Mouse (Mus musculus): ENCODE data around the gene Capzb. TPM values are rescaled to one million over a fixed set of nuclear protein-coding genes. Genes with fewer than 3 reads are reported as not detected.

Gene Capzb
- polyA plus RNA-seq, 1 experiment from 2014 or later, result 364 TPM

GRCm38 (mm10) chr4:139267335-139267734, 74.6 kb downstream of the Capzb start:
- H3K4me2 ChIP-seq, result no peak overlapping the region
- H3K36me3 ChIP-seq, result peaks cover 39% of the 10 kb centered on the region
- no peak overlapping the region for H3K9ac ChIP-seq
- no peak overlapping the region for H3K4me3 ChIP-seq
- H3K4me1 ChIP-seq (replicated peaks), result peaks cover 27% of the 10 kb centered on the region
- ATAC-seq (ENCODE audit: low read depth), result no peak
- no peaks in the 10 kb centered on the region for H3K9me3 ChIP-seq
- H3K27ac ChIP-seq (replicated peaks), result no peak overlapping the region
- no peaks in the 10 kb centered on the region for H3K27me3 ChIP-seq
- whole genome bisulfite sequencing, result 88% methylated on average over 3 of the region's 3 CpGs

DNA sequence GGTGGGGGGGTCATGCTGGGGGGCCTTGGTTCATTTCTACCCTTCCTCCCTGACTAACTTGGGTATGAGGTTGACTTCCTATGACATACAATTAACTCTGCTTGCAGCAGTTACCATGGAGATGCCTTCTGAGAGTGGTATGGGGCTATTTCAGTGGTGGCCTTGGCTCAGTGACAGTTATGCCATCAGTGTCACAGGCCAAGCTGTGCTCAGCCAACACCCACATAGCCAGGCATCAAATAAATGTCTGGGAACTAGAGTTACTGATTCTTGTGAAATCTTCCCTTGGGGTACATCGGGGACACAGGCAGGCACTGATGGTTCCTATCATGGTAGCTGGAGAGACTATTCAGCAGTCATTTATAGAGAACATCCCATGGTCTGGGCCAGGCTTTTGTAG, 75.5 kb downstream of the Capzb start:
- peaks cover 30% of the 10 kb centered on the region for H3K36me3 ChIP-seq
- WGBS, result 82% methylated on average over 1 of the region's 1 CpGs
- no peak overlapping the region for H3K4me3 ChIP-seq
- ATAC-seq (ENCODE audit: low read depth), result no peak
- no peaks in the 10 kb centered on the region for H3K27me3 ChIP-seq
- H3K4me1 ChIP-seq (replicated peaks), result peaks cover 27% of the 10 kb centered on the region
- no peaks in the 10 kb centered on the region for H3K9me3 ChIP-seq
- no peak overlapping the region for H3K9ac ChIP-seq
- H3K4me2 ChIP-seq, result no peak overlapping the region
- H3K27ac ChIP-seq (replicated peaks), result no peak overlapping the region

- H3K4me3 ChIP-seq, result no peak overlapping the region
- H3K4me1 ChIP-seq (replicated peaks), result peaks cover 27% of the 10 kb centered on the region
- WGBS, result 84% methylated on average over 3 of the region's 3 CpGs
- H3K27ac ChIP-seq (replicated peaks), result no peak overlapping the region
- H3K27me3 ChIP-seq, result no peaks in the 10 kb centered on the region
- peaks cover 23% of the 10 kb centered on the region; the same call in 1 of the 2 replicates for H3K36me3 ChIP-seq
- no peak overlapping the region for H3K4me2 ChIP-seq
- ATAC-seq (ENCODE audit: low read depth), result no peak
- H3K9ac ChIP-seq, result no peak overlapping the region
- H3K9me3 ChIP-seq, result no peaks in the 10 kb centered on the region
Measured at GRCm38 (mm10) chr4:139270168-139270567, 77.5 kb downstream of the Capzb start.

- peaks cover 16% of the 10 kb centered on the region; the same call in 1 of the 2 replicates for H3K36me3 ChIP-seq
- H3K27me3 ChIP-seq, result no peaks in the 10 kb centered on the region
- no peaks in the 10 kb centered on the region for H3K9me3 ChIP-seq
- H3K4me3 ChIP-seq, result no peak overlapping the region
- no peak overlapping the region for H3K9ac ChIP-seq
- peaks cover 16% of the 10 kb centered on the region for H3K4me1 ChIP-seq (replicated peaks)
- 79% methylated on average over 9 of the region's 9 CpGs for WGBS
- ATAC-seq (ENCODE audit: low read depth), result no peak
- H3K4me2 ChIP-seq, result no peak overlapping the region
- no peak overlapping the region for H3K27ac ChIP-seq (replicated peaks)
Measured at GRCm38 (mm10) chr4:139271562-139271961, 78.9 kb downstream of the Capzb start.

- no peaks in the 10 kb centered on the region for H3K27me3 ChIP-seq
- H3K27ac ChIP-seq (replicated peaks), result no peak overlapping the region
- no peak overlapping the region for H3K9ac ChIP-seq
- no peak overlapping the region for H3K4me2 ChIP-seq
- H3K36me3 ChIP-seq, result peaks cover 15% of the 10 kb centered on the region; the same call in 1 of the 2 replicates
- H3K9me3 ChIP-seq, result no peaks in the 10 kb centered on the region
- H3K4me3 ChIP-seq, result no peak overlapping the region
- 91% methylated on average over 10 of the region's 10 CpGs for WGBS
- ATAC-seq (ENCODE audit: low read depth), result no peak
- H3K4me1 ChIP-seq (replicated peaks), result peaks cover 5% of the 10 kb centered on the region
Measured at GRCm38 (mm10) chr4:139272951-139273680, 80.4 kb downstream of the Capzb start.

GRCm38 (mm10) chr4:139274573-139274972, 81.9 kb downstream of the Capzb start:
- Histone ChIP-seq H3K4me2 (no peak overlapping the region), H3K9me3 (no peaks in the 10 kb centered on the region), H3K4me1 (replicated peaks) (no peaks in the 10 kb centered on the region), H3K36me3 (peaks cover 13% of the 10 kb centered on the region), H3K4me3 (no peak overlapping the region), H3K9ac (no peak overlapping the region), H3K27me3 (no peaks in the 10 kb centered on the region), H3K27ac (replicated peaks) (no peak overlapping the region)
- no peak for ATAC-seq (ENCODE audit: low read depth)
- WGBS, result 95% methylated on average over 7 of the region's 7 CpGs

DNA sequence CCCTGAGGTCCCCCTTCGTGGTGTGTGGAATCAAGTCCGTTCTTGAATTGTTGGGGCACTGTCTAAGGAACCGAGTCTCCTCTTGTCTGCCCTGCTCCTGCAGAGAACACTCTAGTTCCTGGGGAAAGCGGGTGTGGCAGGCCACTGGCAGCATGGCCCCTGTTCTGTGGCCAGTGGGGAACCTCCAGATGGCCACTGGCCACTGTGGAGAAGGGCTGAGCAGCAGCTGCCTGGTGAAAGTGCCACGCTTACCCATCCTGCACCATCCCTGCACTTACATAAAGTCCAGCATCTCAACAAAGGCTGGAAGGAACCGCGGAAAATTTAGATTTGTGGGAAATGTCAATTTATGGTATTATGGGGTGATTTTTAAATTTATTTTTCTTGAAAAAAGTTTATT, 83.7 kb downstream of the Capzb start:
- H3K4me2 ChIP-seq, result no peak overlapping the region
- ATAC-seq (ENCODE audit: low read depth), result no peak
- H3K4me3 ChIP-seq, result no peak overlapping the region
- no peaks in the 10 kb centered on the region for H3K9me3 ChIP-seq
- no peaks in the 10 kb centered on the region for H3K27me3 ChIP-seq
- no peak overlapping the region for H3K9ac ChIP-seq
- 87% methylated on average over 7 of the region's 7 CpGs for WGBS
- peaks cover 31% of the 10 kb centered on the region for H3K36me3 ChIP-seq
- H3K27ac ChIP-seq (replicated peaks), result no peak overlapping the region
- H3K4me1 ChIP-seq (replicated peaks), result no peaks in the 10 kb centered on the region

GRCm38 (mm10) chr4:139280530-139280929, 87.8 kb downstream of the Capzb start:
- ATAC-seq (ENCODE audit: low read depth), result no peak
- Histone ChIP-seq H3K4me1 (replicated peaks) (peaks cover 22% of the 10 kb centered on the region), H3K27me3 (no peaks in the 10 kb centered on the region), H3K9ac (no peak overlapping the region), H3K27ac (replicated peaks) (no peak overlapping the region), H3K9me3 (no peaks in the 10 kb centered on the region), H3K4me3 (no peak overlapping the region), H3K4me2 (no peak overlapping the region), H3K36me3 (peaks cover 57% of the 10 kb centered on the region)
- WGBS, result 89% methylated on average over 12 of the region's 12 CpGs

GRCm38 (mm10) chr4:139281791-139282345, 89.2 kb downstream of the Capzb start:
- Histone ChIP-seq H3K4me3 (no peak overlapping the region), H3K36me3 (peaks cover 63% of the 10 kb centered on the region), H3K27me3 (no peaks in the 10 kb centered on the region), H3K9me3 (no peaks in the 10 kb centered on the region), H3K4me1 (replicated peaks) (peaks cover 22% of the 10 kb centered on the region), H3K27ac (replicated peaks) (no peak overlapping the region; the same call in 1 of the 2 replicates), H3K4me2 (no peak overlapping the region), H3K9ac (no peak overlapping the region)
- WGBS, result 53% methylated on average over 16 of the region's 16 CpGs
- ATAC-seq (ENCODE audit: low read depth), result no peak

GRCm38 (mm10) chr4:139282955-139283417, 90.3 kb downstream of the Capzb start:
- no peaks in the 10 kb centered on the region for H3K9me3 ChIP-seq
- peaks cover 73% of the 10 kb centered on the region for H3K36me3 ChIP-seq
- no peak for ATAC-seq (ENCODE audit: low read depth)
- H3K4me1 ChIP-seq (replicated peaks), result peaks cover 22% of the 10 kb centered on the region
- no peak overlapping the region for H3K9ac ChIP-seq
- H3K27ac ChIP-seq (replicated peaks), result peak overlapping the region; percentile 76
- WGBS, result 19% methylated on average over 6 of the region's 6 CpGs
- no peak overlapping the region for H3K4me3 ChIP-seq
- no peak overlapping the region for H3K4me2 ChIP-seq
- no peaks in the 10 kb centered on the region for H3K27me3 ChIP-seq

DNA sequence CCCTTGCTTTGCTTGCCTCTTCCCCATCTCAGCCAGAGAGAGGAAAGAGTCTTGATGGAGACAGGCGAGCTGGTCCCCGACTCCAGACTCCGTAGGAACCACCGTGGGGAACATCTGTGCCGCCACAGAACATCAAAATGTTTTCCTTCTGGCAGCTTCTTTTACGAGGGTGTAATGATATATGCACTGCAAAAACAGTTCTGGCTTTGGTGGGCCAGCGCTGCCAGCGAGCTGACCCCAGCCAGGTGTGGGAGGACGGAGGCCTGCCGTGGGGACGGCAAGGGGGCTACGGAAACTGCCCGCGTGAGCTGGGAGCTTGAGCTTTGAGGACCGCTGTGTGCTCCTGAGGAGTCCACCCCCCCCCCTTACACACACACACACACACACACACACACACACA, 92.2 kb downstream of the Capzb start:
- Histone ChIP-seq H3K4me3 (no peak overlapping the region), H3K9me3 (no peaks in the 10 kb centered on the region), H3K27me3 (no peaks in the 10 kb centered on the region), H3K27ac (replicated peaks) (no peak overlapping the region), H3K4me2 (no peak overlapping the region), H3K4me1 (replicated peaks) (peaks cover 28% of the 10 kb centered on the region), H3K36me3 (peaks cover 87% of the 10 kb centered on the region), H3K9ac (no peak overlapping the region)
- ATAC-seq (ENCODE audit: low read depth), result no peak
- 83% methylated on average over 15 of the region's 15 CpGs for WGBS

DNA sequence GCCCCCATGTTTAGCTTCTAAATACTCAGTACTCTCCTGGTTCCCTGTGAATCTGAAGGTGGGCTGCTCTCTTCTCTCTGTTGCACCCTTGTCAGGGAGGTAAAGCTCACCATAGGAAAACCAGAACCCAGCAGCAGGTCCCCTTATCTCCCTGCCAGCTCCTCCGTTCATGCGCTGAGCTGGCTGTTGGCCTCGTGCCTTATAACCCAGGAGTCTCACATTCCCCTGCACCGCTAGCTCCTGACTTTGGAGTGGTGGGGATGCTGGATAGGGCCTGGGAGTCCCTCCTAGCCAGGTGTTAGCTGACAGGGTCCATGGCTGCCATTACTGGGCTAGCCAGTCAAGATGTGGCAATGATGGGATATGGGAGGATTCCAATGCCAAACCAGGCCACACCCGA, 93.5 kb downstream of the Capzb start:
- ATAC-seq (ENCODE audit: low read depth), result no peak
- peaks cover 87% of the 10 kb centered on the region for H3K36me3 ChIP-seq
- H3K9ac ChIP-seq, result no peak overlapping the region
- H3K4me3 ChIP-seq, result no peak overlapping the region
- H3K9me3 ChIP-seq, result no peaks in the 10 kb centered on the region
- H3K4me1 ChIP-seq (replicated peaks), result peaks cover 28% of the 10 kb centered on the region
- no peak overlapping the region for H3K27ac ChIP-seq (replicated peaks)
- no peak overlapping the region for H3K4me2 ChIP-seq
- WGBS, result 91% methylated on average over 5 of the region's 5 CpGs
- no peaks in the 10 kb centered on the region for H3K27me3 ChIP-seq

Measured in neural tube, embryonic 13.5 days (tissue).